Mouse (Mus musculus) spleen, adult 18-20 months (tissue): ENCODE data around the gene Mex3a.

Experiments
- DNase-seq, 2 experiments: peaks; one replicate each; pipeline ENCODE4 v3.0.0; 2022; ENCODE audit warnings: mixed read lengths in 2 of 2

Gene Mex3a

GRCm38 (mm10) chr3:88546674-88547418, 14.7 kb downstream of the Mex3a start:
- DNase-seq, result no peak

GRCm38 (mm10) chr3:88548180-88548917, 16.2 kb downstream of the Mex3a start, which contains the start of gene Rab25:
Rab25 (minus strand) TSS chr3:88548300.
- no peak for DNase-seq

DNA sequence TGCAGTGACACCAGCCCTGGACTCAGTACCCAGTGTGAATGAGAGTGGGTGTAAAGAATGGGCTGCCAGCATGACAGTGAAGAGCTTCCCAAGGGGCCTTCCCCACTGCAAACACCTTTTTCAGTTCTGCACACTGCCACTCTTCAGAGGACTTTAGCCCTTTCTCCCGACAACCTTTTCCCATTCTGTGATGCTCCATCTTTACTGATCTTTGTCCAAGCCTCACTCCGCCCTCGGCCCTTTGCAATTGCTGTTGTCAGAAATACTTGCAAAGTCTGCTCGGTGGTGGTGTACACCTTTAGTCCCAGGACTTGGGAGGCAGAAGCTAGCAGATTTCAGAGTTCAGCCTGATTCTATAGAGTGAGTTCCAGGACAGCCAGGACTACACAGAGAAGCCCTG, 19.4 kb downstream of the Mex3a start:
- no peak for DNase-seq

GRCm38 (mm10) chr3:88552082-88552645, 20.0 kb downstream of the Mex3a start:
- DNase-seq, result no peak

- peak; percentile 90 to 91 for DNase-seq
Observed at GRCm38 (mm10) chr3:88552676-88553524, 20.7 kb downstream of the Mex3a start, which contains the start of gene Lamtor2. Lamtor2 (minus strand) TSS chr3:88553074.

DNA sequence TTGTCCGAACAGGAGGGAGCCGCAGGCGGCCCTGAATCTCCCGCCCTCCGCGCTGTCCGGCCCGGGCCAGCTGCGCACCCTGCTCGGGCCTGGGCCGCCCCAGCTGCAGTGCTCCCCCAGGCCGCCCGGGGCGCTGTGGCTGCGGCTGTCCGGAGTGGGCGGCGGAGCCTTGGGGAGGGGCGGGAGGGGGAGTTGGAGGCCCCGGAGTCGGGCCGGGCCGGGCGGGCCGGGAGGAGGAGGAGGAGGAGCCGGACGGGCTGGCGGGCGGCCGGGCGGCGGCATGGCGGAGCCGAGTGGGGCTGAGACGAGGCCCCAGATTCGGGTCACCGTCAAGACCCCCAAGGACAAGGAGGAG, 21.3 kb downstream of the Mex3a start, which contains the start of gene Ubqln4:
Gene Ubqln4 (plus strand): TSS at position 234 of the 355 bp plus-strand sequence.
- peak; percentile 84 to 93 for DNase-seq

DNA sequence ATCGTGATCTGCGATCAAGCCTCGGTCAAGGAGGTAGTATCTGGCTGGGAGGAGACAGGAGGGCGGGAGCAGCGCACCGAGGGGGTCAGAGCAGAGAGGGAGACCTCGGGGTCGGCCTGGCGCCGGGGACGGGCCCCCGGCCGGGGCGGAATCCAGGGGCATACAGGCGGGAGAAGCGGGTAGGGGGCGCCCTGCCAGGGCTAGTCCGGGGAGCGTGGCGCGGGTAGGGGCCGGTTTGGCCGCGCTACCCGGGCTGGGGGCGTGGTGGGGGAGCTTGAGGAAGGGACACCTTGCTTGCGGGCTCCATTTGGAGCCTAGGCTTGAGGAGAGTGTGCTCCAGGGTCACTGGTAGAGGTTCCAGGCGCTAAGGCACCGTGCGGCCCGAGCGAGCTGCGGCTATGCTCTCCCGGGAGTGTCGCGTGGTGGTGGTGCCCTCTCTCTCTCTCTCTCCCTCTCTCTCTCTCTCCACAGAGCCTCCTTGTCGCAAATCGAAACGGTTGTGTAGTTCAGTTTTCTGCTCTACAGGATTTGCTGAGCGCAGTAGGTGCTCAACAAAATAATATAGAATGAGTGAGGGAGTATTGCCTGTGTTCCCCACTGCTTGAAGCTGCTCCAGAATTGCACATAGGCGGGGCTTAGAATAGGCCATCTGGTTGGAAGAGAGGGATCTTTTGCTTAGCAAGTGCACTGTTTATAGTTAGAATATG, 21.8 kb downstream of the Mex3a start:
- peak in 1 of 2 experiments; percentile 71 for DNase-seq

GRCm38 (mm10) chr3:88555069-88555605, 22.9 kb downstream of the Mex3a start:
- no peak for DNase-seq

DNA sequence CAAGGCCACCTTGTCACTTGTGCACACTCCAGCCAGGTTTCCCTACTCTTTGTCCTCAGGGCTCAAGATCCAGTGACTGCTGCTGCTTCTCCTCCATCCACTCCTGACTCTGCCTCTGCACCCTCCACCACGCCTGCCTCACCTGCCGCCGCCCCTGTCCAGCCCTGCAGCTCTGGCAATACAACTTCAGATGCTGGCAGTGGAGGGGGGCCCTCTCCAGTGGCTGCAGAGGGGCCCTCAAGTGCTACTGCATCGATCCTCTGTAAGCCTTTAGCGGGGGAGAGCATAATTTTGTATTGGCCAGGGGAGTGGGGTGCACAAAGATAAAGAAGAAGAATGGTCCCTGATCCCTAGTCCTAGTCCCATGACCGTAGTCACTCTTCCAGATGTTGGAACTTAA, 23.5 kb downstream of the Mex3a start:
- DNase-seq, result no peak

GRCm38 (mm10) chr3:88556616-88557015, 24.4 kb downstream of the Mex3a start:
- no peak for DNase-seq

DNA sequence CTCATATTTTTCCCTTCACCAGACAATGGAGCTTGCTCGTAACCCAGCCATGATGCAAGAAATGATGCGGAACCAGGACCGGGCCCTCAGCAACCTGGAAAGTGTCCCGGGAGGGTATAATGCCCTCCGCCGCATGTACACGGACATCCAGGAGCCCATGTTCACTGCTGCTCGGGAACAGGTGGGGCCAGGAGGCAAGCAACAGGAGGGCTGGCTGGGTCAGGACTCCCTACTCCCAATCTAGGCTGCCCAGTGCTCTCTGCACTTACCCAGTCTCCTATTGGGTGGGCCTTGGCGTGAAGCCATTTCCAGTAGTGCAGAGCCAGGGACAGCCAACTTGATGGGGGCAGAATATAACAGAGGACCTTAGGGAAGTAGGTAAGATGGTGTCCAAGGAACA, 27.4 kb downstream of the Mex3a start:
- DNase-seq, result no peak

GRCm38 (mm10) chr3:88561989-88562388, 29.8 kb downstream of the Mex3a start:
- DNase-seq, result no peak

- DNase-seq, result no peak
Observed at GRCm38 (mm10) chr3:88563442-88563841, 31.2 kb downstream of the Mex3a start.

DNA sequence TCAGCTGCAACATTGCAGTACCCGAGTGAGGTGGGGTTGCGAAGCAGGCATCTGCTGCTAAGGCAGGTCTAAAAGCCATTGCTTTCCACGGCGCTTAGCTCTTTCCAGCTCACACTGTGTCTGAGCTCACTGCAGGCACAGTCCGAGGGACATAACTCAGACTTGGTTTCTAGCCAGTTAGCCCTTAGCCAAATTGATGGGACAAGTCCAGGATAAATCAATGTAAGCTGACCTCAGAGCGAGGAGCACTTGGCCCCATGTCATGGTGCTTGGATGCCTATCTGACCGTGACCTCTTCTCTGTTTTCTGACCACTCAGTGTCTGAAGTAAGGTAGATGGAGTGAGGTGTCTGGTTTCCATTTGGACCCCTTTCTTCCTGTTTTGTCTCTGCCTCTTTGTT, 31.8 kb downstream of the Mex3a start:
- DNase-seq, result no peak

DNA sequence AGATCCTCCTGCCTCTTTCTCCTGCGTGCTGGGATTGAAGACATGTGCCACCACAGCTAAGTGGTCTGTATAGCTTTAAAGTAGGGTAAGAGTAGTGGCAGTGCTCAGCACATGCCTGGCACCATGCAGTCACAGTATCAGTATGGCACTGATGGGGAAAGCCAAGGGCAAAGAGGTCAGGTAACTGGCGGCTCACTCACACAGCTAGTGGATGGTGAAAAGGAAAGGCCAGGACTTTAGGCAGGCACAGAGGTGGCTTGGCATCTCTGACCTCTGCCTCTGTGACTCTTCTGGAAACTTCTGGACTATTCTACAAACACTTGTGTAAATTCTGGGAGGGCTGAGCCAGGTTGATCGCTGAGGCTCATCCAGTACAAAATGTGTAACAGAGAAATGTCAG, 33.9 kb downstream of the Mex3a start:
- DNase-seq, result no peak

DNA sequence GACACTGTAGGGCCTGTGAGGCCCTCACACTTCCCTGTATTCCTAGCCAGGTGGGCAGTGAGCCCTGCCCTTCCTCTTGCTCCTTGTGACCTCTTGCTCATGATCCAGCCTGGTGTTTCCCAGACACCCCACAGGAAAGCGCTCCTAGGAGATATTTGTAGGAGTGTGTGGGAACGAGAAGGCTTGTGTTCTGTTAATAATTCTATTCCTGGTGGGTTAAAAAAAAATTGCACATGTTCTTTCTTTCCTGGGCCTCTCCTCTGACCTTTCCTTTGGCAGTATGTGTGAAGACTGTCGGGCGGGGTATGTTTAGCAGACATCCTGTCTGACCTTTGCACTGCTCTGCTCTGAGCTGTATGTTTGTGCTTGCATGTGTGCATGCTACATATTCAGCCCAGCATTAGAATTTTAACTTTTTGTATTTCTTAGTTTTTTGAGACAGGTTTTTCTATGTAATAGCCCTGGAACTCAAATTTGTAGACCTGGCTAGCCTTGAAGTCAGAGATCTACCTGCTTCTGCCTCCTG, 34.4 kb downstream of the Mex3a start:
- no peak for DNase-seq

GRCm38 (mm10) chr3:88567892-88568291, 35.7 kb downstream of the Mex3a start:
- no peak for DNase-seq

GRCm38 (mm10) chr3:88568615-88569014, 36.4 kb downstream of the Mex3a start:
- DNase-seq, result no peak

- DNase-seq, result no peak
Observed at GRCm38 (mm10) chr3:88569093-88569492, 36.9 kb downstream of the Mex3a start.

DNA sequence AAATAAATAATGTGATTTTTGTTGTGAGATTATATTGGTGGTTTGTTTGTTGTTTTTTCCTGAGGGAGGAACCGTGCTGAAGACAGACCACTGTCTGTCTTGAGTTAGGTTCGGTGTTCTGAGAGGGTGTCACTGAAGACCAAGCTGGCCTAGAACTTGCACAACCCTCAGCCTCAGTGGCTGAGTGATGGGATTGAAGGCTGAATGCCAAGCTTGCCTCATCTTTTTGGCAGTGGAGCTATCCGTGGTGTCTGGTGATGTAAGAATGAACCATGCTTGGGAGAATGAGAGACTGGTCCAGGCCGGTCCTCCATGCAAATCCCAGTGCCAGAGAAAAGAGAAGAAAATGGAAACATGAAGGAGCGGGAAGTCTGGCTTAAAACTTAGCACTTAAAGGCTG, 37.5 kb downstream of the Mex3a start:
- DNase-seq, result no peak

DNA sequence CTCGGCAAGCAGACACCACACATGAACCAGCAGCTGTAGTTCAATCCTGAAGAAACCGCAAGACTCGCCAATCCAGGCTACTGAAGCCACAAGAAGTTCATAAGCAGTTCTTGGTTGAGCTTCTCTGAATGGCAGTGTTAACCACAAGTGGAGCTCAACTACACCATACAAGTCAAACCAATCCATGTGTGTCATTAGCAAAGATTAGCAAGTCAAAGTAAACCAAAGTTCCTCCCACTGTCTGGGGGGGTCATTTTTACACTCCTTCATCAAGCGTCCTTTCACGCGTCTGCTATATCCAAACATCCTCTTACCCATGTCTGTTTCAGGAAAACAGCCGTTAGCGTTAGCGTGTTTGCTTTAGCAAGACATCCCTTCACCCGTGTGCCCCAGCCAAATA, 38.1 kb downstream of the Mex3a start:
- no peak for DNase-seq

DNA sequence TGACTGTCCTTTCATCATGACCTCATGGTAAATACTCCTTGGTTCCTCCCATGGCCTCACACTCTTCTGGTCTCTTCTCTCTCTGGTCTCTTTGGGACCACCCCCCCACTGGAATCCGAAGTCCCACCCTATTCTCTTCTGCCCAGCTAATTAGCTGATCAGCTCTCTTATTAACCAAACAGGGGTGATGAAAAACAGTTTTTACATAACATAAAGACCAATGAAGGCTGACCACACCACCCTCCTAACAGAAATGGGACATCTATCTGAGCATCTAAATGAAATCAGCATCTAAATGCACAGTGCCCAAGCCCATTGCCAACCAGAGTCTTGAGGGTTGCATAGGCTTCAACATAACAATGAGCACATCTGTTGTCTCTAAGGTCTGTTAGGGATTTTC, 39.7 kb downstream of the Mex3a start:
- no peak for DNase-seq
